Comparison of ENCODE assay signal across 8 mouse cellular contexts in the genomic region with DNA sequence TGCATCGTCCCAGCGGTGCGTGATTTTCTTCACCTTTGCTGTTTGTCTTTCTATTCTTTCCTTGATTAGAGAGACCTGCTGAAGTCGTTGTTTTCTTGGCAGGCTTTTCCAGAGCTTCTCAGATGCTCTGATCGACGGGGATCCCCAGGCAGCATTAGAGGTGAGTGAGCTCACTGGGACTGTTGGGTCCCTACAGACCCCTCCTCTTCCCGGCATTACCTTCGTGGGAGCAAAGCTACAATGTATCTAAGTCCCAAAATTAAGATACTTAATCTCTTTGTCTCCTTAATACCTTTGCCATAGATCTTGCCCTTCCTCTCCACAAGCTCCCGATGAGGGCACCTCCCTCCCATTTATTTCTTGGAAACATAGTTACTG. TPM values are rescaled to one million over a fixed set of nuclear protein-coding genes. Genes with fewer than 3 reads are reported as not detected.
DNase-seq lines count a peak whose midpoint lies in the region; ATAC-seq and TF ChIP-seq lines count a peak whose summit lies in the region.

No protein-coding gene starts in this region.

- H3K27me3 ChIP-seq in lung, embryonic 14.5 days (ENCODE audit: insufficient read depth, low read length): no peaks in the 10 kb centered on the region
- no peaks in the 10 kb centered on the region for H3K27me3 ChIP-seq in embryonic facial prominence, embryonic 12.5 days
- H3K27me3 ChIP-seq in intestine, embryonic 14.5 days (replicated peaks; ENCODE audit: control insufficient read depth, insufficient read depth, low read length): no peaks in the 10 kb centered on the region
- H3K27me3 ChIP-seq in neural tube, embryonic 14.5 days (ENCODE audit: control insufficient read depth, insufficient read depth, low read length): no peaks in the 10 kb centered on the region

- DNase-seq in lung, embryonic 14.5 days: no peak
- DNase-seq in lung, postnatal 14 days: no peak
- DNase-seq in intestine, embryonic 14.5 days (ENCODE audit: low spot score): no peak
- DNase-seq in layer of hippocampus, adult 9-10 months (ENCODE audit: low spot score): no peak
- DNase-seq in thymus, adult 18-20 months: no peak
- no peak for DNase-seq in right cerebral cortex, postnatal 14 days

- peaks cover 13% of the 10 kb centered on the region; the same call in 1 of the 2 replicates for H3K4me1 ChIP-seq in lung, embryonic 14.5 days (ENCODE audit: insufficient read depth)
- H3K4me1 ChIP-seq in embryonic facial prominence, embryonic 12.5 days: peaks cover 19% of the 10 kb centered on the region
- H3K4me1 ChIP-seq in intestine, embryonic 14.5 days (replicated peaks; ENCODE audit: control insufficient read depth, insufficient read depth, low read length): peaks cover 16% of the 10 kb centered on the region
- H3K4me1 ChIP-seq in neural tube, embryonic 14.5 days (ENCODE audit: control insufficient read depth, insufficient read depth, low read length): peaks cover 14% of the 10 kb centered on the region

- no peak for TF ChIP-seq CTCF in lung, embryonic 14.5 days (IDR thresholded peaks at IDR 0.05; ENCODE audit: low read depth)

- H3K9ac ChIP-seq in lung, embryonic 14.5 days: peak overlapping the region; percentile 67
- H3K9ac ChIP-seq in embryonic facial prominence, embryonic 12.5 days: peak overlapping the region; percentile 79
- H3K9ac ChIP-seq in intestine, embryonic 14.5 days (ENCODE audit: low read length): peak overlapping the region; percentile 79
- H3K9ac ChIP-seq in neural tube, embryonic 14.5 days (replicated peaks; ENCODE audit: low read depth, low read length): peak overlapping the region; percentile 53

- peak overlapping the region; percentile 90 for H3K4me2 ChIP-seq in lung, embryonic 14.5 days
- H3K4me2 ChIP-seq in embryonic facial prominence, embryonic 12.5 days (replicated peaks): peak overlapping the region; percentile 76
- H3K4me2 ChIP-seq in intestine, embryonic 14.5 days (ENCODE audit: low read length): peak overlapping the region; percentile 93
- peak overlapping the region; percentile 86 for H3K4me2 ChIP-seq in neural tube, embryonic 14.5 days (ENCODE audit: low read depth, low read length)

- H3K36me3 ChIP-seq in lung, embryonic 14.5 days (ENCODE audit: insufficient read depth): peaks cover 8% of the 10 kb centered on the region; the same call in 1 of the 2 replicates
- H3K36me3 ChIP-seq in embryonic facial prominence, embryonic 12.5 days: peaks cover 6% of the 10 kb centered on the region; the same call in 1 of the 2 replicates
- peaks cover under 1% of the 10 kb centered on the region; the same call in 1 of the 2 replicates for H3K36me3 ChIP-seq in intestine, embryonic 14.5 days (ENCODE audit: control insufficient read depth, insufficient read depth, low read length)
- H3K36me3 ChIP-seq in neural tube, embryonic 14.5 days (ENCODE audit: control insufficient read depth, insufficient read depth, low read length): no peaks in the 10 kb centered on the region

- peak overlapping the region; percentile 96 for H3K27ac ChIP-seq in lung, embryonic 14.5 days (ENCODE audit: low read depth)
- peak overlapping the region; percentile 92 for H3K27ac ChIP-seq in embryonic facial prominence, embryonic 12.5 days
- H3K27ac ChIP-seq in intestine, embryonic 14.5 days (ENCODE audit: low read depth): peak overlapping the region; percentile 98; the same call in 1 of the 2 replicates
- peak overlapping the region; percentile 97 for H3K27ac ChIP-seq in neural tube, embryonic 14.5 days (ENCODE audit: low read depth, low read length)

- H3K9me3 ChIP-seq in lung, embryonic 14.5 days (ENCODE audit: low read depth, low read length): no peaks in the 10 kb centered on the region
- no peaks in the 10 kb centered on the region for H3K9me3 ChIP-seq in embryonic facial prominence, embryonic 12.5 days
- no peaks in the 10 kb centered on the region for H3K9me3 ChIP-seq in intestine, embryonic 14.5 days (ENCODE audit: control insufficient read depth, low read length)
- no peaks in the 10 kb centered on the region for H3K9me3 ChIP-seq in neural tube, embryonic 14.5 days (ENCODE audit: control insufficient read depth, low read length)

- peak; percentile 39 for ATAC-seq in lung, embryonic 14.5 days (ENCODE audit: insufficient read depth)
- ATAC-seq in embryonic facial prominence, embryonic 12.5 days (ENCODE audit: insufficient number of reproducible peaks, insufficient read depth, low FRiP score, low TSS enrichment): peak; percentile 43
- peak; percentile 41 for ATAC-seq in intestine, embryonic 14.5 days (replicated peaks; ENCODE audit: low FRiP score, low TSS enrichment, low read depth)
- ATAC-seq in neural tube, embryonic 14.5 days (ENCODE audit: low read depth): peak; percentile 44

- H3K4me3 ChIP-seq in lung, embryonic 14.5 days (ENCODE audit: low read depth, low read length): peak overlapping the region; percentile 72
- peak overlapping the region; percentile 70 for H3K4me3 ChIP-seq in embryonic facial prominence, embryonic 12.5 days
- peak overlapping the region; percentile 87 for H3K4me3 ChIP-seq in intestine, embryonic 14.5 days (ENCODE audit: low read depth, low read length)
- peak overlapping the region; percentile 51 for H3K4me3 ChIP-seq in neural tube, embryonic 14.5 days (ENCODE audit: low read depth, low read length)

- under 1% methylated on average over 9 of the region's 9 CpGs for WGBS in lung, embryonic 14.5 days
- 1% methylated on average over 9 of the region's 9 CpGs for WGBS in embryonic facial prominence, embryonic 12.5 days
- under 1% methylated on average over 9 of the region's 9 CpGs for WGBS in intestine, embryonic 14.5 days
- WGBS in neural tube, embryonic 14.5 days: 0% methylated on average over 9 of the region's 9 CpGs

RNA-seq across cellular contexts. Expression of a gene that starts 0.3 kb away (rescaled TPM):
- polyA plus RNA-seq in lung, embryonic 14.5 days (2014; fragmentation: Nextera tagmentation; extraction: Ambion mirVana): 128 and 129 TPM in 2 replicates
- polyA plus RNA-seq in embryonic facial prominence, embryonic 12.5 days (2016; fragmentation: Nextera tagmentation; extraction: Ambion mirVana): 134 and 140 TPM in 2 replicates
- 121 and 124 TPM in 2 replicates for polyA plus RNA-seq in intestine, embryonic 14.5 days (2014; fragmentation: Nextera tagmentation; extraction: Ambion mirVana)
- 91.7 and 117 TPM in 2 replicates for polyA plus RNA-seq in neural tube, embryonic 14.5 days (2014; fragmentation: Nextera tagmentation; extraction: Ambion mirVana)
